Mouse (Mus musculus): ENCODE measurements around the gene Tbx3. TPM values are rescaled to one million over a fixed set of nuclear protein-coding genes. Genes with fewer than 3 reads are reported as not detected.

The Tbx3 gene
- polyA plus RNA-seq, 1 experiment from 2014 or later = 1.3 TPM

GRCm38 (mm10) chr5:119634861-119635260, 35.6 kb upstream of the Tbx3 start:
- ATAC-seq (ENCODE audit: low FRiP score) (no peak), DNase-seq (ENCODE audit: low spot score, missing footprints) (no peak)
- H3K36me3 ChIP-seq (ENCODE audit: control insufficient read depth, insufficient read depth, low read length) = no peaks in the 10 kb centered on the region
- H3K27me3 ChIP-seq (ENCODE audit: control insufficient read depth, insufficient read depth, low read length) = no peaks in the 10 kb centered on the region
- H3K27ac ChIP-seq (ENCODE audit: low read depth, low read length) = no peak overlapping the region
- no peaks in the 10 kb centered on the region for H3K4me1 ChIP-seq (ENCODE audit: control insufficient read depth, insufficient read depth, low read length)
- H3K4me3 ChIP-seq (ENCODE audit: low read depth, low read length) = no peak overlapping the region
- no peak overlapping the region for H3K9ac ChIP-seq (ENCODE audit: low read length)
- 73% methylated on average over 2 of the region's 2 CpGs for WGBS
- no peaks in the 10 kb centered on the region for H3K9me3 ChIP-seq (ENCODE audit: control insufficient read depth, low read length)
- no peak overlapping the region for H3K4me2 ChIP-seq

GRCm38 (mm10) chr5:119638300-119638699, 32.2 kb upstream of the Tbx3 start:
- WGBS = 84% methylated on average over 12 of the region's 12 CpGs

GRCm38 (mm10) chr5:119641094-119641493, 29.4 kb upstream of the Tbx3 start:
- peaks cover 7% of the 10 kb centered on the region for H3K27me3 ChIP-seq (ENCODE audit: control insufficient read depth, insufficient read depth, low read length)
- no peak overlapping the region for H3K4me3 ChIP-seq (ENCODE audit: low read depth, low read length)
- no peak overlapping the region for H3K9ac ChIP-seq (ENCODE audit: low read length)
- DNase-seq (ENCODE audit: low spot score, missing footprints) (no peak), ATAC-seq (ENCODE audit: low FRiP score) (no peak)
- no peaks in the 10 kb centered on the region for H3K4me1 ChIP-seq (ENCODE audit: control insufficient read depth, insufficient read depth, low read length)
- no peak overlapping the region for H3K4me2 ChIP-seq
- no peaks in the 10 kb centered on the region for H3K36me3 ChIP-seq (ENCODE audit: control insufficient read depth, insufficient read depth, low read length)
- H3K27ac ChIP-seq (ENCODE audit: low read depth, low read length) = no peak overlapping the region
- WGBS = 76% methylated on average over 9 of the region's 9 CpGs
- H3K9me3 ChIP-seq (ENCODE audit: control insufficient read depth, low read length) = no peaks in the 10 kb centered on the region

More at GRCm38 (mm10) chr5:119638300-119638699, 32.2 kb upstream of the Tbx3 start:
- H3K9ac ChIP-seq (ENCODE audit: low read length) = no peak overlapping the region
- H3K9me3 ChIP-seq (ENCODE audit: control insufficient read depth, low read length) = no peaks in the 10 kb centered on the region
- DNase-seq (ENCODE audit: low spot score, missing footprints) (no peak), ATAC-seq (ENCODE audit: low FRiP score) (no peak)
- no peaks in the 10 kb centered on the region for H3K4me1 ChIP-seq (ENCODE audit: control insufficient read depth, insufficient read depth, low read length)
- no peak overlapping the region for H3K4me2 ChIP-seq
- no peak overlapping the region for H3K27ac ChIP-seq (ENCODE audit: low read depth, low read length)
- no peaks in the 10 kb centered on the region for H3K36me3 ChIP-seq (ENCODE audit: control insufficient read depth, insufficient read depth, low read length)
- peaks cover 3% of the 10 kb centered on the region for H3K27me3 ChIP-seq (ENCODE audit: control insufficient read depth, insufficient read depth, low read length)
- no peak overlapping the region for H3K4me3 ChIP-seq (ENCODE audit: low read depth, low read length)

- ATAC-seq (ENCODE audit: low FRiP score) (no peak), DNase-seq (ENCODE audit: low spot score, missing footprints) (no peak)
- 27% methylated on average over 3 of the region's 3 CpGs for whole genome bisulfite sequencing
- H3K27me3 ChIP-seq (ENCODE audit: control insufficient read depth, insufficient read depth, low read length) = peaks cover 7% of the 10 kb centered on the region
- no peaks in the 10 kb centered on the region for H3K4me1 ChIP-seq (ENCODE audit: control insufficient read depth, insufficient read depth, low read length)
- H3K9ac ChIP-seq (ENCODE audit: low read length) = no peak overlapping the region
- no peaks in the 10 kb centered on the region for H3K36me3 ChIP-seq (ENCODE audit: control insufficient read depth, insufficient read depth, low read length)
- H3K27ac ChIP-seq (ENCODE audit: low read depth, low read length) = no peak overlapping the region
- no peaks in the 10 kb centered on the region for H3K9me3 ChIP-seq (ENCODE audit: control insufficient read depth, low read length)
- no peak overlapping the region for H3K4me3 ChIP-seq (ENCODE audit: low read depth, low read length)
- H3K4me2 ChIP-seq = no peak overlapping the region
Measured at GRCm38 (mm10) chr5:119641714-119642113, 28.8 kb upstream of the Tbx3 start.

- DNase-seq (ENCODE audit: low spot score, missing footprints) = no peak
- WGBS = 55% methylated on average over 2 of the region's 2 CpGs
- H3K36me3 ChIP-seq (ENCODE audit: control insufficient read depth, insufficient read depth, low read length) = no peaks in the 10 kb centered on the region
- no peak overlapping the region for H3K9ac ChIP-seq (ENCODE audit: low read length)
- H3K27ac ChIP-seq (ENCODE audit: low read depth, low read length) = no peak overlapping the region
- no peaks in the 10 kb centered on the region for H3K9me3 ChIP-seq (ENCODE audit: control insufficient read depth, low read length)
- peaks cover 10% of the 10 kb centered on the region for H3K27me3 ChIP-seq (ENCODE audit: control insufficient read depth, insufficient read depth, low read length)
- H3K4me1 ChIP-seq (ENCODE audit: control insufficient read depth, insufficient read depth, low read length) = no peaks in the 10 kb centered on the region
- no peak overlapping the region for H3K4me2 ChIP-seq
- H3K4me3 ChIP-seq (ENCODE audit: low read depth, low read length) = no peak overlapping the region
- ATAC-seq (ENCODE audit: low FRiP score) = no peak
Measured at GRCm38 (mm10) chr5:119646965-119647364, 23.5 kb upstream of the Tbx3 start.

GRCm38 (mm10) chr5:119651135-119651965, 19.1 kb upstream of the Tbx3 start:
- WGBS = 22% methylated on average over 13 of the region's 13 CpGs
- Histone ChIP-seq H3K4me1 (ENCODE audit: control insufficient read depth, insufficient read depth, low read length) (no peaks in the 10 kb centered on the region), H3K36me3 (ENCODE audit: control insufficient read depth, insufficient read depth, low read length) (no peaks in the 10 kb centered on the region), H3K4me2 (no peak overlapping the region), H3K9ac (ENCODE audit: low read length) (no peak overlapping the region), H3K27ac (ENCODE audit: low read depth, low read length) (no peak overlapping the region), H3K9me3 (ENCODE audit: control insufficient read depth, low read length) (no peaks in the 10 kb centered on the region), H3K27me3 (ENCODE audit: control insufficient read depth, insufficient read depth, low read length) (peaks cover 30% of the 10 kb centered on the region), H3K4me3 (ENCODE audit: low read depth, low read length) (no peak overlapping the region)
- ATAC-seq (ENCODE audit: low FRiP score) (no peak), DNase-seq (ENCODE audit: low spot score, missing footprints) (no peak)

GRCm38 (mm10) chr5:119656354-119656753, 14.1 kb upstream of the Tbx3 start:
- no peaks in the 10 kb centered on the region for H3K9me3 ChIP-seq (ENCODE audit: control insufficient read depth, low read length)
- H3K4me1 ChIP-seq (ENCODE audit: control insufficient read depth, insufficient read depth, low read length) = no peaks in the 10 kb centered on the region
- 5% methylated on average over 7 of the region's 7 CpGs for WGBS
- DNase-seq (ENCODE audit: low spot score, missing footprints) (peak; percentile 88), ATAC-seq (ENCODE audit: low FRiP score) (no peak)
- H3K27ac ChIP-seq (ENCODE audit: low read depth, low read length) = no peak overlapping the region
- H3K27me3 ChIP-seq (ENCODE audit: control insufficient read depth, insufficient read depth, low read length) = peaks cover 77% of the 10 kb centered on the region
- H3K4me3 ChIP-seq (ENCODE audit: low read depth, low read length) = no peak overlapping the region
- H3K9ac ChIP-seq (ENCODE audit: low read length) = no peak overlapping the region
- no peak overlapping the region for H3K4me2 ChIP-seq
- no peaks in the 10 kb centered on the region for H3K36me3 ChIP-seq (ENCODE audit: control insufficient read depth, insufficient read depth, low read length)

- Histone ChIP-seq H3K36me3 (ENCODE audit: control insufficient read depth, insufficient read depth, low read length) (no peaks in the 10 kb centered on the region), H3K4me3 (ENCODE audit: low read depth, low read length) (no peak overlapping the region), H3K9ac (ENCODE audit: low read length) (no peak overlapping the region), H3K9me3 (ENCODE audit: control insufficient read depth, low read length) (no peaks in the 10 kb centered on the region), H3K4me2 (no peak overlapping the region), H3K4me1 (ENCODE audit: control insufficient read depth, insufficient read depth, low read length) (no peaks in the 10 kb centered on the region), H3K27ac (ENCODE audit: low read depth, low read length) (no peak overlapping the region), H3K27me3 (ENCODE audit: control insufficient read depth, insufficient read depth, low read length) (peaks cover 81% of the 10 kb centered on the region)
- WGBS = under 1% methylated on average over 21 of the region's 21 CpGs
- DNase-seq (ENCODE audit: low spot score, missing footprints) (no peak), ATAC-seq (ENCODE audit: low FRiP score) (no peak)
Measured at GRCm38 (mm10) chr5:119656856-119657255, 13.6 kb upstream of the Tbx3 start.

GRCm38 (mm10) chr5:119657362-119657761, 13.1 kb upstream of the Tbx3 start:
- Histone ChIP-seq H3K4me2 (no peak overlapping the region), H3K4me3 (ENCODE audit: low read depth, low read length) (no peak overlapping the region), H3K9ac (ENCODE audit: low read length) (no peak overlapping the region), H3K27me3 (ENCODE audit: control insufficient read depth, insufficient read depth, low read length) (peaks cover 86% of the 10 kb centered on the region), H3K36me3 (ENCODE audit: control insufficient read depth, insufficient read depth, low read length) (no peaks in the 10 kb centered on the region), H3K4me1 (ENCODE audit: control insufficient read depth, insufficient read depth, low read length) (no peaks in the 10 kb centered on the region), H3K9me3 (ENCODE audit: control insufficient read depth, low read length) (no peaks in the 10 kb centered on the region), H3K27ac (ENCODE audit: low read depth, low read length) (no peak overlapping the region)
- ATAC-seq (ENCODE audit: low FRiP score) = no peak
- peak; percentile 88 for DNase-seq (ENCODE audit: low spot score, missing footprints)
- WGBS = 3% methylated on average over 6 of the region's 6 CpGs
